Mouse (Mus musculus) frontal cortex, adult (tissue): ENCODE measurements around the gene Plppr4.
A peak's percentile ranks its signal among the peaks of the same experiment; 100 is the strongest.

ENCODE experiments used
- ATAC-seq: cut with Nextera tagmentation; 2 replicates; pipeline ENCODE4 v1.9.2; 2017; ENCODE audit warnings: mild to moderate bottlenecking, moderate library complexity, mixed read lengths; ENCODE audit not compliant: low TSS enrichment

The Plppr4 gene

DNA sequence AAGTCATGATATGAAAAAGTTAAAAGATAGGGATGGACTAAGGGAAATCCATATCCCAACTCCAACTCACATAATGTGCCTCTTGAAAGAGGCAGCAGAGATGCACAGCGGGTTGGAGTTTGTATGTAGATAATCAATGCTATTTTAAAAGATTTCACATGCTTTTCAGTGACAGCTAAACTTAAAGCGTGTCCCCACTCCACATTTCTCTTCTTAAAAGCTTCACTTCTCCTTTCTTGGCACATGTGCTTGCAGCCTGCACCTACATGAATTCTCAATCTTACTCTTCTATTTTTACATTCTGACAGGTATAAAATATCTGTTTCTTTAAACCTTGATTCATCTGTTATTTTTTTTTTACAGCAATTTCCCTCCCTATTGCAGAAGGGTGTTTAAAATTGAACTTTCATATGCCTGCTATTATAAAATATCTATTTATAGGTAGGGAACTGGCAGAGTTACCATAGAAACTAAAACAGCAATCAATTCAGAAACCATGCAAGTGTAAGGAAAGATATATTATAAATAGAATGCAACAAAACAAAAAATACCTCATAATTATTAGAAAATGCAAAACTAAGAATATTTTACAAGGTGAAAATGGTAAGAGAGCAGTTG, 66.3 kb downstream of the Plppr4 start:
- ATAC-seq, result peak; percentile 82
